Mouse (Mus musculus) midbrain, postnatal 0 days (tissue): ENCODE data around the gene Lipa. TPM values are rescaled to one million over a fixed set of nuclear protein-coding genes. Genes with fewer than 3 reads are reported as not detected.
A peak's percentile ranks its signal among the peaks of the same experiment; 100 is the strongest.

Experiments
- ATAC-seq: fragments of 200-750 bp; cut with Nextera tagmentation; 2 replicates; pipeline ENCODE4 v1.8.0; 2017; ENCODE audit warnings: moderate number of reproducible peaks, mild to moderate bottlenecking, moderate TSS enrichment, moderate library complexity; ENCODE audit not compliant: low FRiP score
- DNase-seq: peaks from one replicate; pipeline ENCODE4 v3.0.0-alpha.2; 2015; ENCODE audit warnings: low spot score
- H3K27ac ChIP-seq: fragments of 300-500 bp; sonication (generic); 2 replicates; pipeline ENCODE4 v1.5.1; 2014; ENCODE audit warnings: low read depth, mild to moderate bottlenecking, low read length, mixed read lengths
- H3K27me3 ChIP-seq: fragments of 300-500 bp; sonication (generic); 2 replicates; pipeline ENCODE4 v1.6.1; 2014; ENCODE audit warnings: low read length, control low read depth, mixed read lengths; ENCODE audit not compliant: insufficient read depth
- H3K36me3 ChIP-seq: fragments of 300-500 bp; sonication (generic); 2 replicates; pipeline ENCODE4 v1.6.1; 2014; ENCODE audit warnings: low read length, control low read depth, mixed read lengths; ENCODE audit not compliant: insufficient read depth
- H3K4me1 ChIP-seq: fragments of 300-500 bp; sonication (generic); 2 replicates; pipeline ENCODE4 v1.6.1; 2014; ENCODE audit warnings: mild to moderate bottlenecking, control low read depth, antibody characterized with exemption, low read length, mixed read lengths; ENCODE audit not compliant: insufficient read depth
- H3K4me2 ChIP-seq: fragments of 300-500 bp; sonication (generic); 2 replicates; pipeline ENCODE4 v1.6.1; 2014; ENCODE audit warnings: low read depth, mild to moderate bottlenecking, low read length, mixed read lengths; ENCODE audit not compliant: poor library complexity, severe bottlenecking
- H3K4me3 ChIP-seq: fragments of 300-500 bp; sonication (generic); 2 replicates; pipeline ENCODE4 v1.5.1; 2014; ENCODE audit warnings: low read depth, mild to moderate bottlenecking, low read length, moderate library complexity
- H3K9ac ChIP-seq: fragments of 300-500 bp; sonication (generic); replicated peaks from 2 replicates; pipeline ENCODE4 v1.6.1; 2014; ENCODE audit warnings: mild to moderate bottlenecking, low read length, moderate library complexity, mixed read lengths; ENCODE audit not compliant: poor library complexity, severe bottlenecking
- H3K9me3 ChIP-seq: fragments of 300-500 bp; sonication (generic); 2 replicates; pipeline ENCODE4 v1.6.1; 2016; ENCODE audit warnings: low read length, control low read depth
- CTCF ChIP-seq: IDR thresholded peaks from 2 replicates; pipeline ENCODE4 v1.5.1; 2016; ENCODE audit warnings: antibody characterized with exemption, mild to moderate bottlenecking
- WGBS: fragments of 180-500 bp; shearing (Covaris S2); extraction: QIAGEN DNeasy Blood & Tissue Kit; methylation state at CpG from one replicate; pipeline ENCODE4 v1.1.7; 2014; 5-methylcytosine and 5-hydroxymethylcytosine counted together
- polyA plus RNA-seq: library from polyadenylated mRNA; unstranded; fragments of >200 nt; fragmentation: Nextera tagmentation; extraction: Ambion mirVana; gene quantifications from 2 replicates; pipeline ENCODE4 v1.2.1, GENCODE M21; 2015
- total RNA-seq: library from RNA; depleted of rRNA; stranded (reverse); fragments of >200 nt; gene quantifications from 2 replicates; pipeline ENCODE4 v1.2.3, GENCODE M21; 2014

Gene Lipa
- total and polyA plus RNA-seq, 2 experiments from 2014 or later: 19.0 to 24.5 TPM

- WGBS: 75% methylated on average over 1 of the region's 1 CpGs
- H3K9me3 ChIP-seq: no peaks in the 10 kb centered on the region
- DNase-seq: no peak
Measured at GRCm38 (mm10) chr19:34496353-34496752, 30.9 kb downstream of the Lipa start.

DNA sequence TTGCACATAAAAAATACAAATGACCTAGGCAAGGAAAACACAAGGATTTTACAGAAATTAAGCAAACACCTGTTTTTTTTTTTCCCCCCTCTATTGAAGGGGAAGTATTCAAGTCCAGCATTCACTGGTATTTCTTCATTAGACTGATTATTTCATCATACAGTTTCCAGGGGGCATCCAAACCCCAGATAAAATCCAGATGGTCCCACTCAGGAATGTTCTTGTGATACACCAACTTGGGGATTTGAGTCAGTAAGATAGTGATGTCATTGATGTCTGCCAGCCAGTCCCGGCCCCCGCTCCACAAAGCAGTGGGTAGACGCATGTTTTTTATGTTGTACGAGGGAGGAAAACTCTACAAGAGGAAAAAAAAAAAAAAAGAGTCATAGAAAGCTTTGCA is 33.4 kb downstream of the Lipa start:
- no peak overlapping the region for H3K9ac ChIP-seq
- peaks cover 6% of the 10 kb centered on the region; the same call in 1 of the 2 replicates for H3K36me3 ChIP-seq
- H3K27ac ChIP-seq: no peak overlapping the region
- no peak overlapping the region for H3K4me3 ChIP-seq
- H3K4me1 ChIP-seq: no peaks in the 10 kb centered on the region
- DNase-seq: no peak
- no peak for TF ChIP-seq CTCF
- 95% methylated on average over 4 of the region's 4 CpGs for WGBS
- H3K9me3 ChIP-seq: no peaks in the 10 kb centered on the region
- no peak for ATAC-seq
- H3K27me3 ChIP-seq: no peaks in the 10 kb centered on the region
- no peak overlapping the region for H3K4me2 ChIP-seq

More at GRCm38 (mm10) chr19:34496353-34496752, 30.9 kb downstream of the Lipa start:
- no peak for ATAC-seq
- H3K4me2 ChIP-seq: no peak overlapping the region
- H3K9ac ChIP-seq: no peak overlapping the region
- TF ChIP-seq CTCF: no peak
- H3K4me3 ChIP-seq: no peak overlapping the region
- no peaks in the 10 kb centered on the region for H3K4me1 ChIP-seq
- H3K27me3 ChIP-seq: no peaks in the 10 kb centered on the region
- peaks cover 6% of the 10 kb centered on the region; the same call in 1 of the 2 replicates for H3K36me3 ChIP-seq
- H3K27ac ChIP-seq: no peak overlapping the region

DNA sequence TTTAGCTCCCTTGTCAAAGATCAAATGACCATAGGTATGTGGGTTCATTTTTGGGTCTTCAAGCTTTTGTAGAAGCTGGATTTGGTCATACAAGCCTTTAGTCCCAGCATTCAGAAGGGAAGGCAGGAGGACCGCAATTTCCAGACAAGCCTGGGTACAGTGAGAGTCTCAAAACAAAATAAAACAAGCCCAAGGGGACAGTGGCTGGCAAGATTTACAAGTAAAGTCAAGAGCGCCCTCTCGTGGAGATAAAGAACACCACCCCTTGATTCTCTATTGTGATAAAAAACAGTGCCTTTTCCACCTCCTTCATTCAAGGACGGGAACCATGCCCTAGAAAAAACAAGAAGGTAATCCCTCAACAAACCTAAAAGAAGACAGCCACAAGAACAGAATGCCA is 43.7 kb downstream of the Lipa start:
- H3K4me3 ChIP-seq: no peak overlapping the region
- no peak overlapping the region for H3K4me2 ChIP-seq
- H3K9ac ChIP-seq: no peak overlapping the region
- H3K27ac ChIP-seq: no peak overlapping the region
- no peak for ATAC-seq
- H3K4me1 ChIP-seq: no peaks in the 10 kb centered on the region
- DNase-seq: peak; percentile 64
- H3K9me3 ChIP-seq: no peaks in the 10 kb centered on the region
- H3K36me3 ChIP-seq: no peaks in the 10 kb centered on the region
- TF ChIP-seq CTCF: peak; percentile 56
- H3K27me3 ChIP-seq: no peaks in the 10 kb centered on the region
- 9% methylated on average over 4 of the region's 4 CpGs for WGBS

- TF ChIP-seq CTCF: no peak
- Histone ChIP-seq H3K9ac (peak within 1 kb of the TSS; percentile 55), H3K27ac (no peak within 1 kb of the TSS), H3K36me3 (no peaks in the 10 kb centered on the region), H3K27me3 (peaks cover 8% of the 10 kb centered on the region; the same call in 1 of the 2 replicates), H3K9me3 (no peaks in the 10 kb centered on the region), H3K4me3 (peak within 1 kb of the TSS; percentile 52), H3K4me1 (0 out of 2 replicates have a peak, but pooled peaks cover 6% of the 10 kb centered on the region), H3K4me2 (peak within 1 kb of the TSS; percentile 90)
- DNase-seq (peak; percentile 52), ATAC-seq (peak; percentile 81)
- under 1% methylated on average over 35 of the region's 35 CpGs for WGBS
Measured at GRCm38 (mm10) chr19:34474991-34475971, 52.0 kb downstream of the Lipa start, which contains the start of gene Ch25h. Ch25h (minus strand) TSS chr19:34475164.

DNA sequence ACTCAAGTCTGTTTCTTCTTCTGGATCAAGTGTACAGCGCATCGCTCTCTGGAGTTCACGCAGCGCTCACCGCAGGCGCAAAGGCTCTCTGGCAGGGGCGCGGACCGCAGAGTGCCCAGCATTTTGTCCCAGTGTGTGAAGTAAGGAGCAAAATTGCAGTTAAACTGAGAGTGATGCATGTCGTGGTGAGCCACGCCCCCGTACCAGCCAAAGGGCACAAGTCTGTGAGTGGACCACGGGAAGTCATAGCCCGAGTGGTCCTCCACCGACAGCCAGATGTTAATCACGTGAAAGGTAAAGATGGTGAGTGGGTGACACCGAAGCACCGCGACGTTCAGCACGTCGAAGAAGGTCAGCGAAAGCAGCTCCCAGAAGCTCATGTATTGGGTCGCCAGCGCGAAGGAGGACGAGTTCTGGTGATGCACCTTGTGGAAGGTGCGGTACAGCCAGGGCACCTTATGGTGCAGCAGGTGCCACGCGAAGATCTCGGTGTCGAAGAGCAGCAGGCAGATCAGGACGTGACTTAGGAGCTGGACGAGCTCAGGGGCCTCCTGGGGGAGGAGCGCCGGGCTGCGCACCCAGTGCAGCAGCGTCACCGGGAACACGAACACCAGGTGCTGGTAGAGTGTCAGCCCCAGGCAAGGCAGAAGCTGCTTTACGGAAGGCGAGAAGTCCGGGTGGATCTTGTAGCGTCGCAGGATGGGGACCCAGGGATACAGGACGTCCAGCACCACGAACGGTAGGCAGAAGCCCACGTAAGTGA is 52.9 kb downstream of the Lipa start:
- peak overlapping the region; percentile 90 for H3K4me2 ChIP-seq
- peaks cover 8% of the 10 kb centered on the region; the same call in 1 of the 2 replicates for H3K27me3 ChIP-seq
- no peaks in the 10 kb centered on the region for H3K36me3 ChIP-seq
- TF ChIP-seq CTCF: no peak
- no peak overlapping the region for H3K27ac ChIP-seq
- DNase-seq (peak; percentile 1), ATAC-seq (peak; percentile 71)
- H3K9ac ChIP-seq: peak overlapping the region; percentile 55
- peak overlapping the region; percentile 52 for H3K4me3 ChIP-seq
- H3K9me3 ChIP-seq: no peaks in the 10 kb centered on the region
- H3K4me1 ChIP-seq: 0 out of 2 replicates have a peak, but pooled peaks cover 6% of the 10 kb centered on the region
- WGBS: 5% methylated on average over 49 of the region's 49 CpGs
